Mouse (Mus musculus) cerebellum, postnatal 14 days (tissue): ENCODE measurements at regions not wholly inside any gene's neighbourhood (a gene's known extent, or its start where the extent isn't known, plus 50 kb on each side); places are given as distances from the start of the nearest gene placed in this dataset.

ENCODE experiments used
- DNase-seq, 2 experiments: peaks; one replicate each; pipeline ENCODE4 v3.0.0; 2021; ENCODE audit warnings: mixed read lengths in 2 of 2

DNA sequence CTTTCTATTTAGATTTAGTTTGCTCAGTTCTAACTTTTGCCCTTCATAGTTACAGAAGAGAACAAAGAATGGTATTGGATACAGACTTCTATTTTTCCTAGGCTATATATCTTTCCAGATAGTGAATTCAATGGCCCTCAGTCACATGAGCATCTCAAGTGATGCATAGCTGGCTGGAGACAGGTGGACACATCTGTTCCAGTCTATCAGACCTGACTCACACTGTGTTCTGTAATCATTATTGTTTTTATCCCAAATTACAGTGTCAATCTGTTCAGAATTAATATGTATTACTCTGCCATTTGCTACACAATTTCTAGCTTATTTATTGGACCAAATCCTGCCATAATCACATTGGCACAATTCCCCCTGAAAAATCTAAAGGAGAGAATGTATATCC is 298.0 kb upstream of the Foxg1 start:
- DNase-seq: no peak

DNA sequence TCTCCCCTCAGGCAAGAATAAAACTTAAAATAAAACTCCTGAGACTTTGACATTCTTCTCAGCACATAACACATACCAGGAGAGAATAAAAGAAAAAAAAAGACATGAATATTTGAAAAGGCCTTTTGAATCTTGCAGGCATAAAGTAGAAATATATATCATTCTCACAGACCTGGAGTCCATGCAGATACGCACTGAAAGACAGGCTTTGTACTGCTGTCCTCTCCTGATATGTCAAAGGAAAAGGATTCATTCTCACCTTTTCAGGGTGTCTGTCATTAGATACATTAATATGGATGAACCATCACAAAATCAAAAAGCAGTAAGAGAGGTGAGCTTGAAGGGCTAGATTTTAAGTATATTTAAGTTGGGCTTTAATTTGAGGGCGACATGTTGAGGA is 296.4 kb upstream of the Foxg1 start:
- DNase-seq: no peak

DNA sequence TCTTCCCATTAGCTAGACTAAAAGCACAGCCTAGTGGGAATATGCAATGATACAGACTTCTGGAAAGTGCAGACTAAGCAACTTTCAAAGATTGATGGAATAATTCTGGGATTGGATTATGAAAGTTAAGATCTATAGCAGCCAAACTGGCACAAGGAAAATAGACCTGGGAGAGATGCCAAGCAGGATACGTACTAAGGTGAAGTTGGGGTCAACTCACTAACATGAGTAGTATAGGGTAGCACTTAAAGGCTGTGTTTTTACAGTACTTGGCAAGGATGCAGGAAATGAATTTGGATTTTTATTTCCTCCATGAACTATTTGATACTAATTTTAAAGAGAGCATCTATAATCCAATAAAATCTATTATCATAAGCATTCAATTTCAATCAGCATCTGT is 292.3 kb upstream of the Foxg1 start:
- DNase-seq: no peak

DNA sequence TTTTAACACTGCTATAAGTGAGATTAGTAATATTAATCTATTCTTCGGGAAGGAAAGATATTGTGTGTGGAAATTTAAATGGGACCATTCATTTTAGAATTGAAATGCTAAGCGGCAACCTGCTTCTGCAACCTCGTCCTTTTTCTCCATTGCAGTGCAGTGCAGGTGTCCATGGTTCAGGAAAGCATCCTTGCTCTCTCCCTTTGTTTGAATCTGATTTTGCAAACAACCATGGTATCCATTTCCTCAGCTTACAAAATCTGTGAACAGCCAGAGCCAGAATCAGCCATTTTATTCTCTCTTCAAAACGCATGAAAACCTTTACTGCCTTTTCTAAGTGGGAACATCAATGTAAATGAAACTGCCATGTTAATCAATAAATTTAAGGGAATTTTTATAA is 276.5 kb upstream of the Foxg1 start:
- DNase-seq: no peak

DNA sequence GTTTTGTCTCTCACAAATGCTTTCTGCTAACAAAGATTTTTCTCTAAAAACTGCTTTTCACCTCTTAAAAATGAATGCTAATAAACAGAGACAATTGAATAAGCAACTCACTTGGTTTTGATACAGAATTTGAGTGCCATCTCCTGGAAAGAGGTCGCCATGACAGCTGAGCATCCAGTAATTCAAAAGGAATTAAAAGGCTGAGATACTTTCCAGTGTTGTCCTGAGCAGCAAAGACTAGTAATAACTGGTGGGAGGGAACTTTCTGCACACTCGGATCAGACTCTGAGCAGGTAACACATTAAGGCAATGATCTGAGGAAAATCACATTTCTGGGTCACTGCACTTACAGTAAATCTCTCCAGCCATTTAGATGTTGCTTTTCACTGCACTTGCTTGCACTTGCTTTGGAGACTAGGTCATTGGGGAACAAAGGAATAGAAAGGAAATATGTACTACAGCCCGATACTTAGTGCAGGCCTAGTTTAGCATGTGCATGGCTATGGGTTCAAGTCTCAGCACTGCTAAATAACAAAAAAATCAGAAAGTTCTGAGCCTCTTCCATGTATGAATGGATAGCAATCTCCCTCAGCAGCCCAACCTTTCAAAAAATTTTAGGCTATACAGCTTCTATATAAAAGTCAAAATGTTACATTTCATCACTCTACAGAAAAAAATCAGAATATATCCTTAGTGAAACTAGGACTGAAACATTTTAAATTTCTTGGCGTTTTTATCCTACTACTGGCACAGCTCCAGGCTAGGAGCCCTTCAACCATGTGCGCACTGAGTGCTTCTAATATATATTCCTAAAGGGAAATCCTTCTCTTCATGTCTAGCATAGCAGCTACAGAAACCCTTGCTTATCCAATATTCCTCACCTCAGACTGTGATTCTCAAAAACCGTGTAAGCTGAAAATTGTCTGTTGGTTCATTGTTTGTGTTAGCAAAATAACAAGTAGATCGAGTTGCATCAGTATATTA is 275.8 kb upstream of the Foxg1 start:
- peak; percentile 78 to 79 for DNase-seq

DNA sequence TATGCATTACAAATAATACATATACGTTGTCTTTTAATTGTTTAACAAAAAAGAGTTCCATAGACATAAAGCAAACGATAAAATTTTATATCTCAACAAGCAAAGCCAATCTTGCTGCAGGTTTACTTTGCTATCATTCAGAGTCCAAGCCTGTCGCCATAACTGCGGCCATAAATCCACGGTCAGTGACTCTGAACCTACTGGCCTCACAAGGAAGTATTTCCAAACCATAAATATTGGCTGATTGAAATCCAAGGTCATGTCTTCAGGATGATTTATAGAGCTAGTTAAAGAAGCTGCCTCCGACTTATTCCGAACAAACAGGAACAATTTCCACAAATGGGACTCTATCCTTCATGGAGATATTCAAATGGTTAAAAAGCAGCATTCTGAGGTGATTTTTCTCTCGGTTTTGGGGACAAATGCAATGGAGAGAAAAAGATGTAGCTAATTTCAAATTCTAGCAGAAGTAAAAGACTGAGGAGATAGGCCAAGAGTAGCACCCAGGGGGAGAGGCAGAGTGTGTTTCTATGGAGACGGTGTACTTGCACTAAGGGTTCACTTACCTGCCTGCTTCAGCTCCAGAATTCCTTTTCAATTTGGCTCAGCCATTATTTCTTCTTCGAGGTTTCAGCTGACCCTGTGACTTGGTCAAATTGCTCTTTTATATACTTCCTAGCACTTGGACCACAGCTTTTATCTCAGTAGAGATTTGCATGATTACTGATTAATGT is 274.9 kb upstream of the Foxg1 start:
- DNase-seq: no peak

DNA sequence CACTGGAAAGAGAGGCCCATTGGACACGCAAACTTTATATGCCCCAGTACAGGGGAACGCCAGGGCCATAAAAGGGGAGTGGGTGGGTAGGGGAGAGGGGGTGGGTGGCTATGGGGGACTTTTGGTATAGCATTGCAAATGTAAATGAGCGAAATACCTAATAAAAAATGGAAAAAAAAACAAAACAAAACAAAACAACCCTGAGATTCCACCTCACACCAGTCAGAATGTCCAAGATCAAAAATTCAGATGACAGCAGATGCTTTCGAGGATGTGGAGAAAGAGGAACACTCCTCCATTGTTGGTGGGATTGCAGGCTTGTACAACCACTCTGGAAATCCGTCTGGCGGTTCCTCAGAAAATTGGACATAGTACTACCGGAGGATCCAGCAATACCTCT is 251.4 kb upstream of the Foxg1 start:
- DNase-seq: peak in 1 of 2 experiments; percentile 6

DNA sequence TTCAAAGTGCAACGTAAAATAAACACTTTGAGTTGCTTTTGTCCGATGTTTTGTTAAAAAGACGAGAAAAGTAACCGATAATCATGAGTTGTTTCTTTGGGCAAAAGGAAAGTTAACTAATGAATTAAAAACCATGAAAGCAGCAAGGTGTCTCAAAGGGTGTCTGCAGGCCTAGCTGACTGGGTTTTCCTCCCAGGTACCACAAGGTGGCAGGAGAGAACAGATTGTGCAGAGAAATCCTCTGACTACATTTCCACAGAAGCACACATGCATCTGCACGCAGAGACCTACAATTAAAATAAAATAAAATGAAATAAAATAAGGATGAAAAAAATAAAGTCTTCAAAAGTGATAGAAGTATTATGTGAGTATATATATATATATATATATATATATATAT is 212.4 kb upstream of the Foxg1 start:
- DNase-seq: peak; percentile 45 to 47

DNA sequence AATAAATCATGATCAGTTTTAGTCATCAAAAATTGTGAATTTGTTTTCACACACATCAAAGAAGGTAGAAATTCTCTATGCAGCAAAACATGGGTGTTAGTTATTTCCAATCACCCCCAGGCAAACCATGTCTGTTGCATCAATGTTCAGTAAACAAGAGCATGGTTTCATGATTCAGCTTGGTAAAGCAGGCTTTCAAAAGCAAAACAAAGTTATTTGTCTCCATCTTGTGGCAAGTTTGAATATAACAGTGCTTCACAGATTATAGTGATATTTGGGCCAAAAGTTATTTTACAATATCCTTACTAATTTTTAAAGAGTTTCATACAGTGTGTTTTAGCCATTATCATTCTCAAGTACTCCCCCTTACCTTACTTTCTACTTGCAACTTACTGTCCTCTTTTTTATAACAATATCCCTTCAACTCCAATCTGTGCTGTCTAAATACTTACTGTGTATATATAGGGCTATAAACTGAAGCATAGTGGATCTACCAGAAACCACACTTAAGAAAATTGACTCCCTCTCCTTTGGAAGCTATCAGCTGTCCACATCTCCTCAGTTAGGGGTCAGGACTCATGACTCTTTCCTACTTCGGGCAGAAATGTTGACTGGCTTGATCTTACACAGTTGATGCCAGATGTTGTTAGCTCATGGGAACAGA is 211.3 kb upstream of the Foxg1 start:
- DNase-seq: peak in 1 of 2 experiments; percentile 13

DNA sequence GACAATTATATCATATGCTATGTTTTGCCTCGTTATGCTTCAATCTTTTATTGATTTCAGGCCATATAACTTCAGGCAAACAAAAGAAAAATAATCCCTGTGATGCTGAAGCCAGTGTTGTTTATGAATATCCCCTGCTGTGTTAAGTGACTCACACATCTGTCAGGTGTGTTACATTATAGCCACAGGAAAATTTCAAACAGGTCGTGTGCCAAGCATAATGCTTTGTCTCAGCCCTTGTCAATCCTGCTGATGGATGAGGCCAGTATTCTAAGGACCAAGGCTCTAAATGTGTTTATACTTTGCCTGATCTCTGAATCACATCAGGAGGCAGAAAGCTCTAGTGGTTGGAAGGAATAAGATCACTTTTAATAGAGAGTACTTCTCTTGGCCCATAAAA is 191.1 kb upstream of the Foxg1 start:
- DNase-seq: no peak

DNA sequence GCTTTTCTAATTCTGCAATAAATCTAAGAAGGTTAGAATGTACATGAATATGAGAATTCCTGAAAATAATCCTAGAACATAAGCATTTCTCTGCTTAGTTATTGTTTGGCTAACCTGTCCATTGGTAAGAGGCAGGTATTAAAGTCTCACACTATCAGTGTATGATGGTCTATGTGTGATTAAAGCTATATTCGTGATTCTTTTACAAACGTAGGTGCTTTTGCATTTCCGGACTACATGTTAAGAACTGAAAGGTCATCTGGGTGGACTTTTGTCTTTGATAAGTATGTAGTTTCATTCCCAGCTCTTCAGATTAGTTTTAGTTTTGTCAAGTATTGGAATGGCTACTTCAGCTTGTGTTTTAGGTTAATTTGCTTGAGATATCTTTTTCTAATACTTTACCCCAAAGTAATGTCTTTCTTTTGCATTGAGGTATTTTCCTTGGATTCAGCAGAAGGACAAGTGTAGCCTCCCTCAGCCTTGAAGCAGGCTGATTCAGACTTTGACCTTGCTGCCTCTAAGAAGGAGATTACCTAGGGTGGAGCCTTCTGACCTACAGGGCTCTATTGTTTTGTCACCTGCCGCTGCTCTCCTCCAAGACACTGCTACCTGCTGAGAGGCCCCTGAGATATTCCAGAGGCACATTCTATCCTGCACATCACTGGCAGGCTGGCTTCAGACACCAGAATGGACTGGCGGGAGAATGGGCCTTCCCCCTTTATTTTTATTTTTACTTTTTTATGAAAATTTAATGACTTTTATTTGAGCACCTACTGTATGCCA is 148.7 kb upstream of the Foxg1 start:
- DNase-seq: no peak
